Mouse (Mus musculus): ENCODE data around the gene Helb. TPM values are rescaled to one million over a fixed set of nuclear protein-coding genes. Genes with fewer than 3 reads are reported as not detected.
A peak's percentile ranks its signal among the peaks of the same experiment; 100 is the strongest.

The Helb gene
- total RNA-seq (2021): 1 to 10 TPM; 3.8 to 4.6 TPM
- long read RNA-seq, experiment 1, partial matches to known transcripts: 0 of 1 reads
- long read RNA-seq, experiment 1, other reads (novel, unspliced or antisense): 1 of 1 reads
- long read RNA-seq, experiment 2: 0 reads

DNA sequence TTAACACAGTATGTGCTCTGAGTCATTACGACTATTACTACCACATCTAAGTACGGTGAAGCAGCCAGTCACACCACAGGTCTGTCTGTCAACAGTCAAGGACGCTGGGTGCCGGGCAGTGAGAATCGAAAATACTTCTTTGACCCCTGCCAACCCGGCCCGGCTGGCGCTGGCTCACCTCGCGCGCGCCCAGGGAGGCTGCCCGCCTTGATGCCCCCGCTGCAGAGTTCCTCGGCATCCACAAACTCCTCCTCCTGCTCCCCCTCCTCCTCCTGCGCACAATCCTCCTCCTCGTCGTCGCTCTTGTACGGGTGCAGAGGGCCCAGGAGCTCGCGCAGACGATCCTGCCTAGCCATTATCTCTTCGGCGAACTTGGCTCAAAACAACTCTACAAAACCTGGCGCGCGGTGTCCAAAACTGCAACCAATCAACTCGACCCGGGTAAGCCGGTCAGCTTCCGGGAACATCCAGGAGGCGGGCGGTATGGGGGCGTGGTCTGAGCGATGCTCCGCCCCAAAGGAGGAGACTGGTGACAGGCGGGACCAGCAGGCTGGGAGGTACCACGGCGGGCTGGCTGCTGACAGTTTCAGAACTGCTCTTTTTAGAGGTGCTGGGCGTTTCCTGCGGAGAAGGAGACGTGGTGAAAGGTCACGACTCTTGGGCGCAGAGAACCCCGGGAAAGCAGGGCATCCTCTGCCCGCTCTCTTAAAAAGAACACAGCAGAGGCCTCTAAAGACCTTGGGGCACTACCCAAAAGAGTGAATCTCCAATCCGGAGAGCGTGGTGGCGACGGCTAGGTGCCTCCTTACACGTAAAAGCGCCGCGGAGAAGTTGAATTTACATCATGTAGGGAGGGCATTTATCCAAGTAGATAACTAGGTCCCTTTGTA, at the start of gene Helb:
Helb (minus strand) TSS at position 481 of the 890 bp plus-strand sequence.
- peak within 1 kb of the TSS; percentile 82 for H3K27ac ChIP-seq

DNA sequence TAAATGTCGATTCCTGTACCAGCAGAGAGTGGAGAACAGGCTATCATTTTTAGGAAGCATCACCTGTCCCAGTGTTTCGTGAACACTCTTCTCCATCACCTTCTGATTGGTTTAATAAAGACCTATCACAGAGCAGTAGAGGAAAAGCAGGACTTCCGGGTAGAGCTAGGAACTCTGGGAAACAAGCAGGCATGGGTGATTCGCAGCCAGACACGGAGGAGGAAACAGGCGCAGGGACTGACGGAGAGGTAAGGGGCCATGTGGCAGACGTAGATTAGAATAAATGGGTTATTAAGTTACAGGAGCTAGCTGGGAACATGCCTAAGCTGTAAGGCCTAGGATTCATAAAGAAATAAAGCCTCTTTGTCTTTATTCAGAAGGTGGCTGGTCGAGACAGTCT, 47.7 kb upstream of the Helb start:
- no peak overlapping the region for H3K27ac ChIP-seq
- H3K4me3 ChIP-seq: no peak overlapping the region
- no peak for DNase-seq (ENCODE audit: low spot score in 2 of 2)
- no peak for TF ChIP-seq CTCF (conservative IDR thresholded peaks at IDR 0.05)

More for the DNA sequence above, at the start of gene Helb:
- peak within 1 kb of the TSS; percentile 87 for H3K4me3 ChIP-seq
- TF ChIP-seq CTCF (conservative IDR thresholded peaks at IDR 0.05): no peak
- DNase-seq (ENCODE audit: low spot score in 2 of 2): peak; percentile 93 to 97

DNA sequence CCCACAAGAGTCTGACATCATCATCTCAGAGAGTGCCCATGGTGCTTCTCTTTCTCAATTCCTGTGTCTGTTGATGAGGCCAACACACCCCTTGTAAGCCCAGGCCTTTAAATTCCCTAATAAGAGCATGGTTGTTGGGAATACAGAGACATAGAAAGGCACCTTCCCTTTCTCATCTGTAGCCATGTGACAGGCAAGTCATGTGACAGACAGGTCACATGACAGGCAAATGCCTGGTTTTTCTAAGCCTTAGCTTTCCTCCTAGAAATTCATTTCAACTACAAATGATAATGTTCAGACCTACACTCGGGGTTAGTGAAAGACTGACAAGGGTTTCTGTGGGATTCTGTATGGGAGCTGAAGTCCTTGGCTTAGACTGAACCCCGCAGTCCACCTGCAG, 41.1 kb upstream of the Helb start:
- Histone ChIP-seq H3K27ac (no peak overlapping the region), H3K4me3 (no peak overlapping the region)
- TF ChIP-seq CTCF (conservative IDR thresholded peaks at IDR 0.05): no peak
- DNase-seq (ENCODE audit: low spot score in 2 of 2): no peak

GRCm38 (mm10) chr10:120151672-120152071, 38.9 kb upstream of the Helb start:
- Histone ChIP-seq H3K4me3 (no peak overlapping the region), H3K27ac (no peak overlapping the region)
- no peak for DNase-seq (ENCODE audit: low spot score in 2 of 2)
- no peak for TF ChIP-seq CTCF (conservative IDR thresholded peaks at IDR 0.05)

DNA sequence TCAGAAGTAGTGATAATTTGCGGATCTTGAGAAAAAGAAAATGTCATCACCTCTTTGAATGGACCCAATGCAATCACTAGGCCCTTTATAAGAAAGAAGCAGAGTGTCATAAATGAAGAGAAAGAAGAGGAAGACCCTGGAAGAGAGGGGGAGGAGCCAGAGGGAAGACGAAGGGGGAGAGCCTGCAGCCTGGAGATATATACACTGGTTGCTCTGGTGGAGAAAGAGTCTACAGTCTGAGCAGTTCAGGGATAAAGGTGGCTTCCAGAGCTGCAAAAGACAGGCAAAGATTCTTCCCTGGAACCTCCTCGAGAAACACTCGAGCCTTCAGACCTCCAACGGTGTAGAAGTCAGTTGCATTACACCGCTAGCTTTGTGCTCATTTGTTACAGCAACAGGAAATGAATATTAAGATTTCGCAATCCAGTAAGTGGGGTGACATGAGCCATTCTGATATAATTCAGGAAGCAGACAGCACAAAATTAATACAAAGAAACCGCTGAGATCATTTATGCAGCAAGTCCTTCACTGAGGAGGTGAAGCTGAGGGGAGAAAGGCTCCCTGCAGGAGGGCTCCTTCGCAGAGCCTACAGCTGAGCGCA, 28.2 kb upstream of the Helb start:
- DNase-seq (ENCODE audit: low spot score in 2 of 2): no peak
- Histone ChIP-seq H3K27ac (no peak overlapping the region), H3K4me3 (no peak overlapping the region)
- no peak for TF ChIP-seq CTCF (conservative IDR thresholded peaks at IDR 0.05)

DNA sequence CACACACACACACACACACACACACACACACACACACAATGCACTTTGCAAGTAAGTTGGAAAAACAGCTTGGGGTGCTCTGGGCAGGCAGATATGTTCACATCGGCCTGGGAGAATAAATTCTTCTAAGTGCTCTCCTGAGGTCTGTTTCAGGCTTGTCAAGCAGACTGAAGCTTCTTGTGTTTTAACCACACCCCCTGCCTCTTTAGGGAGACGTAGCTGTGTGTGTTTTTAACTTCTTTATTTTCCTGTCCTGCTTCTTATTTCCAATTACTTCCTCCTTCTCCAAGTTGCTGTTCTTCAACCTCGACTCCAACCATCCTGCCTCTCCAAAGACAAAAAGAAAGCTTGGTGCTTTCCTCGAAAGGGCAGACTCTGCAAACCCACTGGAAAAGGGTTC, 27.4 kb upstream of the Helb start:
- Histone ChIP-seq H3K27ac (no peak overlapping the region), H3K4me3 (no peak overlapping the region)
- no peak for TF ChIP-seq CTCF (conservative IDR thresholded peaks at IDR 0.05)
- no peak for DNase-seq (ENCODE audit: low spot score in 2 of 2)

DNA sequence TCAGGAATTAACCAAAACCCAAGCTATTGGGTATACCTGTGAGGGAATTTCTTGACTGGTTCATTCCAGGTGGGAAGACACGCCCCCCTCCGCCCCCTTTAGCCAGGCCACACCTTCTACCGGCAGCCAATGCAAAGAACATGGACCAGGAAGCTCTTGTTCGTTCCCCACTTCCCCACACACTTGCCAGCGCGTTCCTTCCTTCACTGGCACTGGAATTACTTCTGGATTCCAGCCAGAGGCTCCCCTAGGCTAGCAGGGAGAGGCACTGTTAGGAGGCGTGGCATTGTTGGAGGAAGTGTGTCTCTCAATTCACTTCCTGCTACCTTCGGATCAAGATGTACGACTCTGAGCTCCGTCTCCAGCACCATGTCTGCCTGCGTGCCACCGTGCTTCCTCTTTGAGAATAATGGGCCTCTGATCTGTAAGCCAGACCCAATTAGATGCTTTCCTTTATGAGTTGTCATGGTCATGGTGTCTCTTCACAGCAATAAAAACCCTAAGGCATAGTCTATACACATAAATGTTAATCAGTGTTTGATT, 23.3 kb upstream of the Helb start:
- Histone ChIP-seq H3K27ac (no peak overlapping the region), H3K4me3 (no peak overlapping the region)
- TF ChIP-seq CTCF (conservative IDR thresholded peaks at IDR 0.05): no peak
- no peak for DNase-seq (ENCODE audit: low spot score in 2 of 2)

GRCm38 (mm10) chr10:120133697-120134096, 20.9 kb upstream of the Helb start:
- no peak overlapping the region for H3K27ac ChIP-seq
- no peak for TF ChIP-seq CTCF (conservative IDR thresholded peaks at IDR 0.05)
- DNase-seq (ENCODE audit: low spot score in 2 of 2): no peak
- no peak overlapping the region for H3K4me3 ChIP-seq

DNA sequence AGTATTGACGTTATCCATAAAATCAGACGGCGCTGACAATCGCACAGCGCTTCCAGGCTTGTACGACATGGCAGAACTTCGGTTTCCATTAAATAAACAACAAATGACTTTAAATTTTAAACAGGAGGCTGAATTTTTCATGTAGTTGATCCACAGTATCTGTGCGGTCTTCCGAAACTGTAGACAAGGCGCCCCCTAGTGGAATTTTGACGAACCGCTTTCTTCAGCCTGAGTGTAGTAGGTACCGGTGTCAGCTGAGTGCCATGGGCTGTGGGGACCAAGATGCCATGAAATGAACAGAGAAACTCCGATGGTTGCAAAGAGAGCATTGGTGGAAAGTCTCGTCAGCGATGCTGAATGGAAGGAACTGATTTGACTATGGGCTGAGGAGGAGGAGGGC, 17.8 kb upstream of the Helb start:
- Histone ChIP-seq H3K27ac (no peak overlapping the region), H3K4me3 (no peak overlapping the region)
- peak; percentile 41 to 73 for DNase-seq (ENCODE audit: low spot score in 2 of 2)
- peak; percentile 83 for TF ChIP-seq CTCF (conservative IDR thresholded peaks at IDR 0.05)

- DNase-seq (ENCODE audit: low spot score in 2 of 2): no peak
- no peak for TF ChIP-seq CTCF (conservative IDR thresholded peaks at IDR 0.05)
- H3K27ac ChIP-seq: no peak overlapping the region
- no peak overlapping the region for H3K4me3 ChIP-seq
Measured at GRCm38 (mm10) chr10:120128601-120129277, 16.0 kb upstream of the Helb start.

- no peak for DNase-seq (ENCODE audit: low spot score in 2 of 2)
- TF ChIP-seq CTCF (conservative IDR thresholded peaks at IDR 0.05): no peak
- H3K4me3 ChIP-seq: no peak overlapping the region
- H3K27ac ChIP-seq: no peak overlapping the region
Measured at GRCm38 (mm10) chr10:120125465-120125857, 12.7 kb upstream of the Helb start.

DNA sequence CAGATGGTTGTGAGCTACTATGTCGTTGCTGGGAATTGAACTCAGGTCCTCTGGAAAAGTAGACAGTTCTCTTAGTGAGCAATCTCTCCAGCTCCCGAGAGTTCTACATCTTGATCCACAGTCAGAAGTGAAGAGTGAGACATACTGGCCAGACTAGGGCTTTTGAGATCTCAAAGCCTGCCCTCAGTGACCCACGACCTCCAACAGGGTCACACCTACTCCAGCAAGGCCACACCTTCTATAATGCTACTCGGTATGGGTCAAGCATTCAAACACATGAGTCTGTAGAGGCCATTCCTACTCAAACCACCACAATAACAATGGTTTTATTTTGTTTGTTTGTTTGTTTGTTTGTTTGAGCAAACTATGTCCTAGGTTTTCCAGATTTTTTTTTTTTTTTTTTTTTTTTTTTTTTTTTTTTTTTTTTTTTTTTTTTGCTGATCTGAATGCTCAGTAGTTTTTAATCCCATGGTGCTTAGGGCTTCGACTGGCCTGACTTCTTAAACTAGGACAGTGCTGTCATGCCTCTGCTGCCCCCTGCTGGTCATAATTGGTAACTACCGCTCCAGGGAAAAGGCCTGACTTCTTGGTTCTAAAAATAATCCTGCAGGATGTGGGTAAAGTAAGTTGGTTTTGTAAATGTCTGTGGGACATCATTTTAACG, 12.1 kb upstream of the Helb start:
- no peak overlapping the region for H3K4me3 ChIP-seq
- peak; percentile 85 to 93 for DNase-seq (ENCODE audit: low spot score in 2 of 2)
- H3K27ac ChIP-seq: no peak overlapping the region
- peak; percentile 86 for TF ChIP-seq CTCF (conservative IDR thresholded peaks at IDR 0.05)
